Mouse (Mus musculus) bone marrow macrophage, adult 2 months (primary cell): Measurements from ENCODE around the gene Adamts9.

Experiments used
- CTCF ChIP-seq: IDR thresholded peaks from 2 replicates; pipeline ENCODE4 v1.5.1; 2012; ENCODE audit warnings: low read depth, mild to moderate bottlenecking, low read length, moderate library complexity
- POLR2A ChIP-seq: IDR thresholded peaks from 2 replicates; pipeline ENCODE4 v1.6.1; 2012; ENCODE audit warnings: mild to moderate bottlenecking, low read depth, low read length, borderline replicate concordance

DNA sequence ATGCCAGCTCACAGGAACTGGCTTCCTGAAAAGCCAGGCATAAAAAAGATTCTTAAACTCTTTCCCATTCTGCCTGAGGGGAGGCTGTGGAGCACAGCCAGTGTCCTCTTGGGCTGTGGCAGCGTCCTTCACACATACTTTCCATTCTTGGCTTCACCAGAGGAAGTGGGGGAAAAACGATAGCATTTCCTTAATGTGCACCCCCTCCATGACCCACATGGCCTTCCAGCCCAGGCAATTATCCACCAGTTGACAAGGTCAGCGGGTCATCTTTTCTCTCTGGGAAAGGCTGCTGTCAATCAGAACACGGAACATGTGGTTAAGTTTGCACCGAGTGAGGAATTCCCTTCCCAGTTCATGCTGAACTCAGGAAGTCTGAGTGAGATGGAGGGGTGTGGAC, 37.4 kb downstream of the Adamts9 start:
- TF ChIP-seq CTCF (no peak), POLR2A (no peak)
